8 mouse cellular contexts compared by ENCODE assay signal in genomic region chr8:47713171-47713663, GRCm38 (mm10). TPM values are rescaled to one million over a fixed set of nuclear protein-coding genes. Genes with fewer than 3 reads are reported as not detected.
DNase-seq lines count a peak whose midpoint lies in the region; ATAC-seq and TF ChIP-seq lines count a peak whose summit lies in the region.

No protein-coding gene starts in this region.

- peak; percentile 33 for ATAC-seq in heart, postnatal 0 days (ENCODE audit: insufficient read depth, low read depth)
- peak; percentile 3; the same call in 1 of the 2 replicates for ATAC-seq in limb, embryonic 15.5 days (ENCODE audit: insufficient number of reproducible peaks, low FRiP score, low TSS enrichment, low read depth)
- peak; percentile 63 for ATAC-seq in midbrain, embryonic 16.5 days

- H3K9me3 ChIP-seq in heart, postnatal 0 days (replicated peaks; ENCODE audit: control insufficient read depth, low read length) = no peaks in the 10 kb centered on the region
- H3K9me3 ChIP-seq in limb, embryonic 15.5 days = no peaks in the 10 kb centered on the region
- no peaks in the 10 kb centered on the region for H3K9me3 ChIP-seq in midbrain, embryonic 16.5 days (replicated peaks; ENCODE audit: control insufficient read depth, low read length, poor library complexity, severe bottlenecking)

- no peak for TF ChIP-seq EP300 in heart, postnatal 0 days (IDR thresholded peaks at IDR 0.05; ENCODE audit: low read depth)

- H3K4me2 ChIP-seq in heart, postnatal 0 days (ENCODE audit: low read depth, low read length) = peak overlapping the region; percentile 77
- peak overlapping the region; percentile 83 for H3K4me2 ChIP-seq in limb, embryonic 15.5 days
- H3K4me2 ChIP-seq in midbrain, embryonic 16.5 days (ENCODE audit: low read length) = peak overlapping the region; percentile 61

- H3K27ac ChIP-seq in heart, postnatal 0 days (ENCODE audit: low read depth) = peak overlapping the region; percentile 96
- H3K27ac ChIP-seq in limb, embryonic 15.5 days = peak overlapping the region; percentile 90
- peak overlapping the region; percentile 94 for H3K27ac ChIP-seq in midbrain, embryonic 16.5 days (ENCODE audit: low read length)

- H3K27me3 ChIP-seq in heart, postnatal 0 days (ENCODE audit: control insufficient read depth, insufficient read depth, low read length) = no peaks in the 10 kb centered on the region
- H3K27me3 ChIP-seq in limb, embryonic 15.5 days = no peaks in the 10 kb centered on the region
- no peaks in the 10 kb centered on the region for H3K27me3 ChIP-seq in midbrain, embryonic 16.5 days (ENCODE audit: control insufficient read depth, insufficient read depth, low read depth, low read length)

- peak; percentile 45 to 68 for DNase-seq in adrenal gland, postnatal 36 days
- DNase-seq in adrenal gland, adult 18-20 months (ENCODE audit: low spot score in 2 of 2) = no peak
- peak; percentile 10 for DNase-seq in urinary bladder, postnatal 10 days (ENCODE audit: low spot score)
- DNase-seq in urinary bladder, adult 2 months (ENCODE audit: low spot score) = no peak
- peak; percentile 35 for DNase-seq in heart, postnatal 0 days (ENCODE audit: low spot score)
- peak; percentile 72 for DNase-seq in thymus, postnatal 4 days

- no peaks in the 10 kb centered on the region; the same call in 1 of the 2 replicates for H3K4me1 ChIP-seq in heart, postnatal 0 days (ENCODE audit: control insufficient read depth, insufficient read depth)
- peaks cover 9% of the 10 kb centered on the region; the same call in 1 of the 2 replicates for H3K4me1 ChIP-seq in limb, embryonic 15.5 days
- H3K4me1 ChIP-seq in midbrain, embryonic 16.5 days (ENCODE audit: control insufficient read depth, insufficient read depth, low read length) = peaks cover 21% of the 10 kb centered on the region

- H3K36me3 ChIP-seq in heart, postnatal 0 days (replicated peaks; ENCODE audit: control insufficient read depth, insufficient read depth, low read length) = peaks cover 23% of the 10 kb centered on the region
- peaks cover 23% of the 10 kb centered on the region for H3K36me3 ChIP-seq in limb, embryonic 15.5 days
- peaks cover 18% of the 10 kb centered on the region for H3K36me3 ChIP-seq in midbrain, embryonic 16.5 days (ENCODE audit: control insufficient read depth, insufficient read depth, low read length)

- 0% methylated on average over 40 of the region's 44 CpGs for WGBS in heart, postnatal 0 days
- under 1% methylated on average over 44 of the region's 44 CpGs for WGBS in limb, embryonic 15.5 days
- WGBS in midbrain, embryonic 16.5 days = 0% methylated on average over 44 of the region's 44 CpGs

- H3K4me3 ChIP-seq in heart, postnatal 0 days (ENCODE audit: low read depth, low read length) = peak overlapping the region; percentile 69
- peak overlapping the region; percentile 63 for H3K4me3 ChIP-seq in limb, embryonic 15.5 days
- H3K4me3 ChIP-seq in midbrain, embryonic 16.5 days (ENCODE audit: low read depth, low read length) = peak overlapping the region; percentile 99

- peak; percentile 8; the same call in 1 of the 2 replicates for TF ChIP-seq CTCF in heart, postnatal 0 days (IDR thresholded peaks at IDR 0.05; ENCODE audit: low read depth)

- peak overlapping the region; percentile 74 for H3K9ac ChIP-seq in heart, postnatal 0 days (replicated peaks; ENCODE audit: low read depth, low read length)
- peak overlapping the region; percentile 72 for H3K9ac ChIP-seq in limb, embryonic 15.5 days
- peak overlapping the region; percentile 95 for H3K9ac ChIP-seq in midbrain, embryonic 16.5 days (ENCODE audit: low read depth, low read length)

RNA-seq across cellular contexts. Expression of gene Cdkn2aip, which starts 0.5 kb away (rescaled TPM):
- total RNA-seq in adrenal gland, postnatal 36 days (2021) = 10 to 100 TPM; 13.9 to 16.2 TPM
- 10 to 100 TPM; 11.8 to 13.1 TPM for total RNA-seq in adrenal gland, adult 18-20 months (2021)
- 11.3 and 14.2 TPM in 2 replicates for polyA plus RNA-seq in urinary bladder, adult 2 months (2012; rRNA removed)
- 4.0 and 17.6 TPM in 2 replicates for total RNA-seq in heart, postnatal 0 days (2014; rRNA removed; ENCODE audit: low replicate concordance)
- 11.2 and 12.2 TPM in 2 replicates for polyA plus RNA-seq in heart, postnatal 0 days (2015; fragmentation: Nextera tagmentation; extraction: Ambion mirVana)
- polyA plus RNA-seq in limb, embryonic 15.5 days (2015; fragmentation: Nextera tagmentation; extraction: Ambion mirVana) = 21.3 and 22.2 TPM in 2 replicates
- 32.7 and 39.0 TPM in 2 replicates for polyA plus RNA-seq in midbrain, embryonic 16.5 days (2015; fragmentation: Nextera tagmentation; extraction: Ambion mirVana)

RNA-seq across cellular contexts. Expression of gene Ing2, which starts 37.9 kb away (rescaled TPM):
- 10 to 100 TPM; 20.5 to 24.3 TPM for total RNA-seq in adrenal gland, postnatal 36 days (2021)
- total RNA-seq in adrenal gland, adult 18-20 months (2021) = 10 to 100 TPM; 15.6 to 25.4 TPM
- 25.1 and 29.0 TPM in 2 replicates for polyA plus RNA-seq in urinary bladder, adult 2 months (2012; rRNA removed)
- total RNA-seq in heart, postnatal 0 days (2014; rRNA removed; ENCODE audit: low replicate concordance) = 3.0 and 10.8 TPM in 2 replicates
- polyA plus RNA-seq in heart, postnatal 0 days (2015; fragmentation: Nextera tagmentation; extraction: Ambion mirVana) = 4.1 and 5.8 TPM in 2 replicates
- 8.5 and 10.1 TPM in 2 replicates for polyA plus RNA-seq in limb, embryonic 15.5 days (2015; fragmentation: Nextera tagmentation; extraction: Ambion mirVana)
- 5.2 and 5.3 TPM in 2 replicates for polyA plus RNA-seq in midbrain, embryonic 16.5 days (2015; fragmentation: Nextera tagmentation; extraction: Ambion mirVana)

Comparison
In these comparisons a context has a peak if more than half of its experiments do, and no peak if none do; other contexts are left out.
1. DNase-seq: peak in adrenal gland, postnatal 36 days (2 of 2), urinary bladder, postnatal 10 days (single experiment), heart, postnatal 0 days (single experiment) and thymus, postnatal 4 days (single experiment); none in adrenal gland, adult 18-20 months (0 of 2) and urinary bladder, adult 2 months (single experiment).
2. ATAC-seq: peak in every context shown above with its lines; median percentile 63 in midbrain, embryonic 16.5 days; 33 in heart, postnatal 0 days; 3 in limb, embryonic 15.5 days.
3. Peak in every context shown above with its lines, with median percentiles within 50 percentile points of each other: H3K27ac ChIP-seq, H3K4me2 ChIP-seq, H3K4me3 ChIP-seq and H3K9ac ChIP-seq.